Mouse (Mus musculus) forebrain, embryonic 16.5 days (tissue): ENCODE measurements at regions not wholly inside any gene's neighbourhood (a gene's known extent, or its start where the extent isn't known, plus 50 kb on each side); places are given as distances from the start of the nearest gene placed in this dataset.
A peak's percentile ranks its signal among the peaks of the same experiment; 100 is the strongest.

Experiments
- ATAC-seq: fragments of 200-750 bp; cut with Nextera tagmentation; 2 replicates; pipeline ENCODE4 v1.8.0; 2017; ENCODE audit warnings: mild to moderate bottlenecking, moderate library complexity
- H3K27ac ChIP-seq: fragments of 300-500 bp; sonication (generic); 2 replicates; pipeline ENCODE4 v1.5.1; 2014; ENCODE audit warnings: low read length, control low read depth
- H3K27me3 ChIP-seq: fragments of 300-500 bp; sonication (generic); replicated peaks from 2 replicates; pipeline ENCODE4 v1.6.1; 2014; ENCODE audit warnings: low read length; ENCODE audit not compliant: control insufficient read depth, insufficient read depth
- H3K36me3 ChIP-seq: fragments of 300-500 bp; sonication (generic); 2 replicates; pipeline ENCODE4 v1.6.1; 2014; ENCODE audit not compliant: control insufficient read depth, insufficient read depth
- H3K4me1 ChIP-seq: fragments of 300-500 bp; sonication (generic); replicated peaks from 2 replicates; pipeline ENCODE4 v1.6.1; 2014; ENCODE audit warnings: low read length; ENCODE audit not compliant: control insufficient read depth, insufficient read depth
- H3K4me2 ChIP-seq: fragments of 300-500 bp; sonication (generic); 2 replicates; pipeline ENCODE4 v1.6.1; 2014; ENCODE audit warnings: mild to moderate bottlenecking, low read length, control low read depth
- H3K4me3 ChIP-seq: fragments of 300-500 bp; sonication (generic); replicated peaks from 2 replicates; pipeline ENCODE4 v1.5.1; 2014; ENCODE audit warnings: mild to moderate bottlenecking, low read length, control low read depth
- H3K9ac ChIP-seq: fragments of 300-500 bp; sonication (generic); replicated peaks from 2 replicates; pipeline ENCODE4 v1.6.1; 2014; ENCODE audit warnings: low read depth, low read length, control low read depth
- H3K9me3 ChIP-seq: fragments of 300-500 bp; sonication (generic); 2 replicates; pipeline ENCODE4 v1.6.1; 2016; ENCODE audit warnings: low read length; ENCODE audit not compliant: control insufficient read depth
- WGBS: fragments of 180-500 bp; shearing (Covaris S2); extraction: QIAGEN DNeasy Blood & Tissue Kit; methylation state at CpG from one replicate; pipeline ENCODE4 v1.1.7; 2014; 5-methylcytosine and 5-hydroxymethylcytosine counted together

GRCm38 (mm10) chr1:183940706-183941105 is 72.4 kb upstream of the Dusp10 start:
- 0 out of 2 replicates have a peak, but pooled peaks cover 3% of the 10 kb centered on the region for H3K9me3 ChIP-seq
- whole genome bisulfite sequencing: 89% methylated on average over 2 of the region's 2 CpGs
- no peak overlapping the region for H3K9ac ChIP-seq
- H3K36me3 ChIP-seq: no peaks in the 10 kb centered on the region
- no peaks in the 10 kb centered on the region for H3K27me3 ChIP-seq
- no peak overlapping the region for H3K4me2 ChIP-seq
- H3K27ac ChIP-seq: no peak overlapping the region
- ATAC-seq: no peak
- H3K4me3 ChIP-seq: no peak overlapping the region
- H3K4me1 ChIP-seq: no peaks in the 10 kb centered on the region

- Histone ChIP-seq H3K27ac (no peak overlapping the region), H3K9ac (no peak overlapping the region), H3K4me1 (no peaks in the 10 kb centered on the region), H3K36me3 (no peaks in the 10 kb centered on the region), H3K27me3 (no peaks in the 10 kb centered on the region), H3K4me2 (no peak overlapping the region), H3K9me3 (no peaks in the 10 kb centered on the region), H3K4me3 (no peak overlapping the region)
- 93% methylated on average over 8 of the region's 8 CpGs for WGBS
- no peak for ATAC-seq
These were observed 66.9 kb upstream of the Dusp10 start for GRCm38 (mm10) chr1:183946241-183946640.

GRCm38 (mm10) chr1:183947066-183947465 is 66.0 kb upstream of the Dusp10 start:
- ATAC-seq: peak; percentile 58; the same call in 1 of the 2 replicates
- Histone ChIP-seq H3K4me3 (no peak overlapping the region), H3K27ac (no peak overlapping the region), H3K9ac (no peak overlapping the region), H3K4me2 (no peak overlapping the region), H3K27me3 (no peaks in the 10 kb centered on the region), H3K4me1 (no peaks in the 10 kb centered on the region), H3K9me3 (no peaks in the 10 kb centered on the region), H3K36me3 (no peaks in the 10 kb centered on the region)
- 68% methylated on average over 5 of the region's 5 CpGs for WGBS

GRCm38 (mm10) chr1:183949205-183949604 is 63.9 kb upstream of the Dusp10 start:
- H3K4me2 ChIP-seq: no peak overlapping the region
- whole genome bisulfite sequencing: 85% methylated on average over 4 of the region's 4 CpGs
- ATAC-seq: no peak
- H3K36me3 ChIP-seq: no peaks in the 10 kb centered on the region
- no peak overlapping the region for H3K4me3 ChIP-seq
- no peaks in the 10 kb centered on the region for H3K9me3 ChIP-seq
- H3K27me3 ChIP-seq: no peaks in the 10 kb centered on the region
- H3K27ac ChIP-seq: no peak overlapping the region
- no peaks in the 10 kb centered on the region for H3K4me1 ChIP-seq
- no peak overlapping the region for H3K9ac ChIP-seq

- WGBS: 87% methylated on average over 2 of the region's 2 CpGs
- no peak for ATAC-seq
These were observed 59.0 kb upstream of the Dusp10 start for GRCm38 (mm10) chr1:183954086-183954485.

GRCm38 (mm10) chr1:183956391-183956790 is 56.7 kb upstream of the Dusp10 start:
- 80% methylated on average over 3 of the region's 3 CpGs for WGBS
- H3K9me3 ChIP-seq: no peaks in the 10 kb centered on the region
- no peak for ATAC-seq

More at GRCm38 (mm10) chr1:183954086-183954485, 59.0 kb upstream of the Dusp10 start:
- no peaks in the 10 kb centered on the region for H3K36me3 ChIP-seq
- no peak overlapping the region for H3K27ac ChIP-seq
- no peak overlapping the region for H3K9ac ChIP-seq
- H3K4me3 ChIP-seq: no peak overlapping the region
- no peaks in the 10 kb centered on the region for H3K4me1 ChIP-seq
- no peak overlapping the region for H3K4me2 ChIP-seq
- no peaks in the 10 kb centered on the region for H3K9me3 ChIP-seq
- no peaks in the 10 kb centered on the region for H3K27me3 ChIP-seq

GRCm38 (mm10) chr1:183961383-183961782 is 51.7 kb upstream of the Dusp10 start:
- WGBS: 79% methylated on average over 2 of the region's 2 CpGs
- Histone ChIP-seq H3K4me3 (no peak overlapping the region), H3K27me3 (no peaks in the 10 kb centered on the region), H3K4me1 (no peaks in the 10 kb centered on the region), H3K9ac (no peak overlapping the region), H3K27ac (no peak overlapping the region), H3K4me2 (no peak overlapping the region), H3K9me3 (no peaks in the 10 kb centered on the region), H3K36me3 (no peaks in the 10 kb centered on the region)
- ATAC-seq: no peak

More at GRCm38 (mm10) chr1:183956391-183956790, 56.7 kb upstream of the Dusp10 start:
- no peak overlapping the region for H3K27ac ChIP-seq
- H3K4me3 ChIP-seq: no peak overlapping the region
- no peak overlapping the region for H3K9ac ChIP-seq
- no peaks in the 10 kb centered on the region for H3K27me3 ChIP-seq
- H3K36me3 ChIP-seq: no peaks in the 10 kb centered on the region
- H3K4me1 ChIP-seq: no peaks in the 10 kb centered on the region
- H3K4me2 ChIP-seq: no peak overlapping the region

GRCm38 (mm10) chr1:183962486-183962885 is 50.6 kb upstream of the Dusp10 start:
- ATAC-seq: no peak
- WGBS: 93% methylated on average over 2 of the region's 2 CpGs
- no peak overlapping the region for H3K4me2 ChIP-seq
- no peak overlapping the region for H3K27ac ChIP-seq
- no peaks in the 10 kb centered on the region for H3K9me3 ChIP-seq
- no peak overlapping the region for H3K4me3 ChIP-seq
- no peaks in the 10 kb centered on the region for H3K36me3 ChIP-seq
- H3K9ac ChIP-seq: no peak overlapping the region
- H3K4me1 ChIP-seq: no peaks in the 10 kb centered on the region
- no peaks in the 10 kb centered on the region for H3K27me3 ChIP-seq

GRCm38 (mm10) chr1:183963286-183963685 is 49.8 kb upstream of the Dusp10 start:
- Histone ChIP-seq H3K4me2 (no peak overlapping the region), H3K4me1 (no peaks in the 10 kb centered on the region), H3K27me3 (no peaks in the 10 kb centered on the region), H3K9ac (no peak overlapping the region), H3K27ac (no peak overlapping the region), H3K36me3 (no peaks in the 10 kb centered on the region), H3K4me3 (no peak overlapping the region), H3K9me3 (no peaks in the 10 kb centered on the region)
- 86% methylated on average over 4 of the region's 4 CpGs for WGBS
- no peak for ATAC-seq
